Comparison of ENCODE assay signal across 18 mouse cellular contexts in genomic region chr4:110120761-110121160, GRCm38 (mm10).
DNase-seq lines count a peak whose midpoint lies in the region; ATAC-seq and TF ChIP-seq lines count a peak whose summit lies in the region.
"Had no signal": no experiment of that assay in that cellular context is flagged by ENCODE, and none has a peak within 500 bp of the region (broad histone marks: within the 10 kb centered on the region; RNA-seq: fewer than 3 reads in every experiment).

No protein-coding gene starts in this region.

- 17% methylated on average over 9 of the region's 9 CpGs for WGBS in limb, embryonic 11.5 days
- 29% methylated on average over 9 of the region's 9 CpGs for WGBS in limb, embryonic 10.5 days
- WGBS in hindbrain, postnatal 0 days: 44% methylated on average over 9 of the region's 9 CpGs
- 4% methylated on average over 9 of the region's 9 CpGs for WGBS in neural tube, embryonic 14.5 days

- no peak overlapping the region for H3K4me3 ChIP-seq in limb, embryonic 11.5 days (ENCODE audit: low read depth, low read length)
- no peak overlapping the region for H3K4me3 ChIP-seq in limb, embryonic 10.5 days
- no peak overlapping the region for H3K4me3 ChIP-seq in hindbrain, postnatal 0 days (ENCODE audit: low read length)
- H3K4me3 ChIP-seq in neural tube, embryonic 14.5 days (ENCODE audit: low read depth, low read length): no peak overlapping the region
- H3K4me3 ChIP-seq: gastrocnemius, adult 2 months; left cerebral cortex, adult 2 months; limb, embryonic 13.5 days; liver, embryonic 15.5 days; stomach, embryonic 15.5 days had no signal

- peaks cover 20% of the 10 kb centered on the region for H3K4me1 ChIP-seq in limb, embryonic 11.5 days (ENCODE audit: control insufficient read depth, insufficient read depth, low read length)
- peaks cover 43% of the 10 kb centered on the region for H3K4me1 ChIP-seq in limb, embryonic 10.5 days
- H3K4me1 ChIP-seq in hindbrain, postnatal 0 days (ENCODE audit: insufficient read depth, low read length): no peaks in the 10 kb centered on the region
- peaks cover 12% of the 10 kb centered on the region; the same call in 1 of the 2 replicates for H3K4me1 ChIP-seq in neural tube, embryonic 14.5 days (ENCODE audit: control insufficient read depth, insufficient read depth, low read length)
- H3K4me1 ChIP-seq: liver, embryonic 15.5 days; stomach, embryonic 15.5 days had no signal

- no peak overlapping the region for H3K4me2 ChIP-seq in limb, embryonic 11.5 days (ENCODE audit: low read depth, severe bottlenecking)
- no peak overlapping the region for H3K4me2 ChIP-seq in hindbrain, postnatal 0 days (ENCODE audit: low read depth, low read length)
- 0 out of 2 replicates have a peak overlapping the region, but pooled peaks have one; percentile 11 for H3K4me2 ChIP-seq in neural tube, embryonic 14.5 days (ENCODE audit: low read depth, low read length)
- H3K4me2 ChIP-seq: limb, embryonic 13.5 days; liver, embryonic 15.5 days; stomach, embryonic 15.5 days had no signal

- H3K36me3 ChIP-seq in limb, embryonic 11.5 days (ENCODE audit: control insufficient read depth, insufficient read depth, low read length): no peaks in the 10 kb centered on the region
- no peaks in the 10 kb centered on the region for H3K36me3 ChIP-seq in limb, embryonic 10.5 days
- H3K36me3 ChIP-seq in hindbrain, postnatal 0 days (ENCODE audit: insufficient read depth, low read length): no peaks in the 10 kb centered on the region
- no peaks in the 10 kb centered on the region for H3K36me3 ChIP-seq in neural tube, embryonic 14.5 days (ENCODE audit: control insufficient read depth, insufficient read depth, low read length)
- H3K36me3 ChIP-seq: limb, embryonic 13.5 days; liver, embryonic 15.5 days; stomach, embryonic 15.5 days had no signal

- ATAC-seq in limb, embryonic 11.5 days (ENCODE audit: insufficient number of reproducible peaks, low FRiP score, low TSS enrichment, low read depth): no peak
- peak; percentile 61 for ATAC-seq in hindbrain, postnatal 0 days
- ATAC-seq in neural tube, embryonic 14.5 days (ENCODE audit: low read depth): peak; percentile 89
- ATAC-seq: intestine, postnatal 0 days had no signal

- H3K27me3 ChIP-seq in limb, embryonic 11.5 days (ENCODE audit: control insufficient read depth, insufficient read depth, low read length): no peaks in the 10 kb centered on the region
- 0 out of 2 replicates have a peak, but pooled peaks cover 6% of the 10 kb centered on the region for H3K27me3 ChIP-seq in limb, embryonic 10.5 days (ENCODE audit: low read depth, poor library complexity, severe bottlenecking)
- H3K27me3 ChIP-seq in hindbrain, postnatal 0 days (ENCODE audit: insufficient read depth, low read length): no peaks in the 10 kb centered on the region
- H3K27me3 ChIP-seq in neural tube, embryonic 14.5 days (ENCODE audit: control insufficient read depth, insufficient read depth, low read length): no peaks in the 10 kb centered on the region
- H3K27me3 ChIP-seq: limb, embryonic 13.5 days; liver, embryonic 15.5 days; stomach, embryonic 15.5 days had no signal

- H3K9ac ChIP-seq in limb, embryonic 11.5 days (ENCODE audit: low read length): no peak overlapping the region
- H3K9ac ChIP-seq in hindbrain, postnatal 0 days (replicated peaks; ENCODE audit: low read length): no peak overlapping the region; the same call in 1 of the 2 replicates
- no peak overlapping the region; the same call in 1 of the 2 replicates for H3K9ac ChIP-seq in neural tube, embryonic 14.5 days (replicated peaks; ENCODE audit: low read depth, low read length)
- H3K9ac ChIP-seq: limb, embryonic 13.5 days; liver, embryonic 15.5 days; stomach, embryonic 15.5 days had no signal

- DNase-seq in embryo, embryonic 11 days: peak; percentile 28
- DNase-seq in embryo, embryonic 10.5 days (ENCODE audit: low spot score): no peak
- DNase-seq in limb, embryonic 11.5 days (ENCODE audit: low spot score): peak; percentile 38
- DNase-seq in limb, embryonic 10.5 days (ENCODE audit: low spot score): no peak
- DNase-seq in hindbrain, postnatal 0 days (ENCODE audit: low spot score): peak; percentile 48
- no peak for DNase-seq in urinary bladder, postnatal 25 days (ENCODE audit: low spot score)
- no peak for DNase-seq in adrenal gland, postnatal 4 days (ENCODE audit: low spot score in 2 of 2)
- DNase-seq: adrenal gland, adult 8-10 months; cerebellum, adult 9-10 months; gastrocnemius, adult 2 months; lung, postnatal 36 days; spleen, adult 18-20 months had no signal

- TF ChIP-seq CTCF in hindbrain, postnatal 0 days (IDR thresholded peaks at IDR 0.05; ENCODE audit: low read depth): no peak

- H3K27ac ChIP-seq in limb, embryonic 11.5 days (replicated peaks; ENCODE audit: low read depth, low read length): no peak overlapping the region
- no peak overlapping the region for H3K27ac ChIP-seq in limb, embryonic 10.5 days
- 0 out of 2 replicates have a peak overlapping the region, but pooled peaks have one; percentile 11 for H3K27ac ChIP-seq in hindbrain, postnatal 0 days
- peak overlapping the region; percentile 88 for H3K27ac ChIP-seq in neural tube, embryonic 14.5 days (ENCODE audit: low read depth, low read length)
- H3K27ac ChIP-seq: gastrocnemius, adult 2 months; left cerebral cortex, adult 2 months; limb, embryonic 13.5 days; liver, embryonic 15.5 days; stomach, embryonic 15.5 days had no signal

- H3K9me3 ChIP-seq in limb, embryonic 11.5 days (ENCODE audit: control insufficient read depth, low read length): no peaks in the 10 kb centered on the region
- H3K9me3 ChIP-seq in limb, embryonic 10.5 days (replicated peaks): no peaks in the 10 kb centered on the region
- H3K9me3 ChIP-seq in hindbrain, postnatal 0 days (ENCODE audit: low read length): no peaks in the 10 kb centered on the region
- no peaks in the 10 kb centered on the region for H3K9me3 ChIP-seq in neural tube, embryonic 14.5 days (ENCODE audit: control insufficient read depth, low read length)
- H3K9me3 ChIP-seq: limb, embryonic 13.5 days; liver, embryonic 15.5 days; stomach, embryonic 15.5 days had no signal

Comparison
In these comparisons a context has a peak if more than half of its experiments do, and no peak if none do; other contexts are left out.
1. DNase-seq: peak in embryo, embryonic 11 days (single experiment), limb, embryonic 11.5 days (single experiment) and hindbrain, postnatal 0 days (single experiment); none in embryo, embryonic 10.5 days (single experiment), limb, embryonic 10.5 days (single experiment), urinary bladder, postnatal 25 days (single experiment) and adrenal gland, postnatal 4 days (0 of 2).
2. H3K27ac ChIP-seq: peak in hindbrain, postnatal 0 days (single experiment) and neural tube, embryonic 14.5 days (single experiment); none in limb, embryonic 11.5 days (single experiment) and limb, embryonic 10.5 days (single experiment).